Mouse (Mus musculus): ENCODE results near the gene Klhl22. TPM values are rescaled to one million over a fixed set of nuclear protein-coding genes. Genes with fewer than 3 reads are reported as not detected.

The Klhl22 gene
- polyA plus RNA-seq, 1 experiment from 2014 or later = 59.2 TPM

DNA sequence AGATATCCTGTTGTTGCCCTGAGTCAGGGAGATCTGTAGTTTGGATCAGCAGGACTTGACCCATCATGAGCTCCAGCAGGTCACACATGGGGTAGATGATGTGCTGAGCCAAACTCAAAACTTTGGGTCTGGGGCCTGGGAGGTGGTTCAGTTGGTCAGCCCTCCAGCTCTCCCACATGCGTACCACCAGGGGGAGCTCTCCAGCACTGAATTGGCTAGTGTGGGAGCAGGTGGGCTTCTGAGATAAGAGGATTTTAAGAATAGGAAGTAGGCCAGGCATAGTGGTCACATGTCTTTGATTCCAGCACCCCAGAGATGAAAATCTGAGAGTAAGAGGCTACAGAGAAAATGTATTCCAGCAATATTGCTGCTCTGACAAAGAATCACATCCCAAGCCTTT lies 14.9 kb upstream of the Klhl22 start:
- no peak overlapping the region for H3K9ac ChIP-seq (ENCODE audit: low read depth, low read length)
- H3K27ac ChIP-seq (ENCODE audit: low read length) = no peak overlapping the region
- H3K36me3 ChIP-seq (ENCODE audit: control insufficient read depth, insufficient read depth, low read length) = no peaks in the 10 kb centered on the region
- H3K4me1 ChIP-seq (ENCODE audit: control insufficient read depth, insufficient read depth, low read length) = peaks cover 4% of the 10 kb centered on the region
- H3K4me2 ChIP-seq (ENCODE audit: low read depth, low read length) = no peak overlapping the region
- WGBS = 22% methylated on average over 1 of the region's 1 CpGs
- H3K9me3 ChIP-seq (ENCODE audit: control insufficient read depth, low read length) = no peaks in the 10 kb centered on the region
- no peaks in the 10 kb centered on the region for H3K27me3 ChIP-seq (replicated peaks; ENCODE audit: control insufficient read depth, insufficient read depth, low read length)
- no peak overlapping the region for H3K4me3 ChIP-seq (ENCODE audit: low read length)
- no peak for ATAC-seq

DNA sequence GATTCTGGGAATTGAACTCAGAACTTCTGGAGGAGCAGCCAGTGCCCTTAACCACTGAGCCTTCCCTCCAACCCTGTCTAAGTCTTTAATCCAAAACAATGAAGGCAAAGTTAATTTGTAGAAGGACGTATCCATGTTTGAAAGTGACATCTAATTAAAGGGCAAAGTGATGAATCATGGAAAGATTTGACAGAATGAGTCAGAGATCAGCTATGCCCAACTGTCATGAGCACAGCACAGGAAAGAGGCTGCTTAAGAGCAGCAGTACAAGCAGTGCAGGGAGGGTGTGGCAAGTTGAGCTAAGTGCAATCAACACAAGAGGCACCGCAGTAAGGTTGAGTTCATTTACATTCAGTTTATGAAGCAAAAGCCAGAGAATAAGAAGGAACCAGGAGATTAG lies 14.4 kb upstream of the Klhl22 start:
- Histone ChIP-seq H3K4me2 (ENCODE audit: low read depth, low read length) (no peak overlapping the region), H3K36me3 (ENCODE audit: control insufficient read depth, insufficient read depth, low read length) (no peaks in the 10 kb centered on the region), H3K4me1 (ENCODE audit: control insufficient read depth, insufficient read depth, low read length) (peaks cover 4% of the 10 kb centered on the region), H3K9me3 (ENCODE audit: control insufficient read depth, low read length) (no peaks in the 10 kb centered on the region), H3K4me3 (ENCODE audit: low read length) (no peak overlapping the region), H3K9ac (ENCODE audit: low read depth, low read length) (no peak overlapping the region), H3K27me3 (replicated peaks; ENCODE audit: control insufficient read depth, insufficient read depth, low read length) (no peaks in the 10 kb centered on the region), H3K27ac (ENCODE audit: low read length) (no peak overlapping the region)
- no peak for ATAC-seq
- 74% methylated on average over 2 of the region's 2 CpGs for WGBS

DNA sequence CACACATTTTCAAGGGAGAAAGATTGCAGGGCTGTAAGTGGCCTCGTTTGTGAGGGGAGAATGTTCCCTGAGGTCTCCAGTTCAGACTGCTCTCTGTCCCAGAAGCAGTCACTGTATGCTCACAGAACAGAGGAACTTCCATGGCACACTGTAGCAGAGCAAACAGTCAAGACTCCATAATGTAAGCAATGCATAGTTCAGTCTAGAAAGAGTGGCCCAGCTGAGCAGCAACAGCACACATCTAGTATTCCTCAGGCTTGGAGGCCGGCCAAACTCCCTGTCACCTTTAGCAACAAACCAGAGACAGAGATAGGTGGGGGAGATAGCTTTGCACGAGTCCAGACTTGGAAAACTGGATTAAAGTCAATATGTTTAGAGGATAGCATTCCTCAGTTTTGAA lies 6.4 kb upstream of the Klhl22 start:
- Histone ChIP-seq H3K9ac (ENCODE audit: low read depth, low read length) (no peak overlapping the region), H3K36me3 (ENCODE audit: control insufficient read depth, insufficient read depth, low read length) (no peaks in the 10 kb centered on the region), H3K27me3 (replicated peaks; ENCODE audit: control insufficient read depth, insufficient read depth, low read length) (no peaks in the 10 kb centered on the region), H3K4me2 (ENCODE audit: low read depth, low read length) (no peak overlapping the region), H3K27ac (ENCODE audit: low read length) (peak overlapping the region; percentile 33), H3K9me3 (ENCODE audit: control insufficient read depth, low read length) (no peaks in the 10 kb centered on the region), H3K4me1 (ENCODE audit: control insufficient read depth, insufficient read depth, low read length) (no peaks in the 10 kb centered on the region), H3K4me3 (ENCODE audit: low read length) (no peak overlapping the region)
- ATAC-seq = peak; percentile 83
- WGBS = 13% methylated on average over 3 of the region's 3 CpGs

DNA sequence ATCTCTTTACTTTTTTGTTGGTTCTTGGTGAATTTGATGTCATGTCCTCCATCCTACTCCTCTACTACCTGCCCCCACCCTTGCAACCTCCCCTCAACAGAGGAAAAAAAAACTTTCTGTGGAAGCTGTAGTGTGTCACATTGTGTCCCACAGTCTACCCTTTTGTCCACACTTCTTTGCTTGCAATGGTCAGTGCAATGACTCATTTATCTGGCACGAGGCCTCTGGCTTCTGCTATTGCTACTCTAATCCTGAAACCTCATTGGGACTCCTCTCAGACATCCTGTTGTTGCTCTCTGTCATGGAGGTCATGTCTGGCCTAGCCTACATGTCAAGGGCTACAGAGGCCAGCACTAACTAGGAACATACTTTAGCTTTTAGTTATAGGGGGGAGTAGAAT lies 5.7 kb upstream of the Klhl22 start:
- no peak for ATAC-seq
- H3K27me3 ChIP-seq (replicated peaks; ENCODE audit: control insufficient read depth, insufficient read depth, low read length) = no peaks in the 10 kb centered on the region
- no peak overlapping the region for H3K4me3 ChIP-seq (ENCODE audit: low read length)
- no peaks in the 10 kb centered on the region for H3K36me3 ChIP-seq (ENCODE audit: control insufficient read depth, insufficient read depth, low read length)
- H3K27ac ChIP-seq (ENCODE audit: low read length) = no peak overlapping the region; the same call in 1 of the 2 replicates
- no peaks in the 10 kb centered on the region for H3K9me3 ChIP-seq (ENCODE audit: control insufficient read depth, low read length)
- no peak overlapping the region for H3K4me2 ChIP-seq (ENCODE audit: low read depth, low read length)
- no peak overlapping the region for H3K9ac ChIP-seq (ENCODE audit: low read depth, low read length)
- 55% methylated on average over 1 of the region's 1 CpGs for WGBS
- peaks cover 1% of the 10 kb centered on the region; the same call in 1 of the 2 replicates for H3K4me1 ChIP-seq (ENCODE audit: control insufficient read depth, insufficient read depth, low read length)

DNA sequence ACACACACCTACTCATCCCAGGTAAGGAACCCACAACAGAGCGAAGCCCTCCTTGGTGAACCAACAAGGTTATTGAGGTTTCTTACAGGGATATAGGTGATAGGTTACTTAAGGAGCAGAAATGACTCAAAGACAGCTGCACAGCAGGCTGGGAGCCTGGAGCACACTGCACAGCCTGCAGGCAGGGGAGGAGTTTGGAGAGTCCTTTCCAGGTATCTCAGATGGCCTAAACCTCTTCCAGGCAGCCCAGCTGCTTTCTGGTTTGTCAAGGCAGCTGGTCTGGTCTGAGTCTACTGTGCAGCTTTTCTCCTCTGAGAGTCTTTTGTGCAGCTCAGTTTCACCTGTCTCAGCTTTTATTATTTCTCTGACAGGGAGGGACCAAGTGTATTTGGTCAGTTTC lies 1.7 kb upstream of the Klhl22 start:
- no peak overlapping the region for H3K4me2 ChIP-seq (ENCODE audit: low read depth, low read length)
- WGBS = 95% methylated on average over 1 of the region's 1 CpGs
- no peak overlapping the region for H3K9ac ChIP-seq (ENCODE audit: low read depth, low read length)
- no peaks in the 10 kb centered on the region for H3K36me3 ChIP-seq (ENCODE audit: control insufficient read depth, insufficient read depth, low read length)
- no peaks in the 10 kb centered on the region for H3K9me3 ChIP-seq (ENCODE audit: control insufficient read depth, low read length)
- peak overlapping the region; percentile 16; the same call in 1 of the 2 replicates for H3K27ac ChIP-seq (ENCODE audit: low read length)
- peaks cover 19% of the 10 kb centered on the region for H3K4me1 ChIP-seq (ENCODE audit: control insufficient read depth, insufficient read depth, low read length)
- no peak overlapping the region for H3K4me3 ChIP-seq (ENCODE audit: low read length)
- no peaks in the 10 kb centered on the region for H3K27me3 ChIP-seq (replicated peaks; ENCODE audit: control insufficient read depth, insufficient read depth, low read length)
- ATAC-seq = no peak

DNA sequence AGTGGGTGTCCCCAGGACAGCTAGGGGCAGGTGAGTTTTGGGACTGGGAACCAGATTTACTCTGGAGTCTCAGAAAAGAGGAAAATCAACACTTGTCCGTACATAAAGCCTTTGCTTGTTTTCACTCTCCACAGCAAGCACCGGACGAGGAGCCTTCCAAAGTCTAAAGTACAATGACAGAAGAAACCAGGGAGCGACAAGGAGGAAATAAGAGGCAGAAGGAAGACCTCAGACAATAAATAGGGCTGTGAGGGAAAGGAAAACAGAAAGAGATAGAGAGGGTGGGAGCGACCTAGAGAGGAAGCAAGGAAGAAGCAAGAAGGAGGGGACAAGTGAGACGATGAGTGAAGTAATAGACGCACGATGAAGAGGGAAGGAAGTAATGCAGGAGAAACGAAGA lies 516 bp upstream of the Klhl22 start:
- Histone ChIP-seq H3K27ac (ENCODE audit: low read length) (peak overlapping the region; percentile 91), H3K4me3 (ENCODE audit: low read length) (peak overlapping the region; percentile 73), H3K9ac (ENCODE audit: low read depth, low read length) (peak overlapping the region; percentile 93), H3K4me2 (ENCODE audit: low read depth, low read length) (peak overlapping the region; percentile 94), H3K27me3 (replicated peaks; ENCODE audit: control insufficient read depth, insufficient read depth, low read length) (no peaks in the 10 kb centered on the region), H3K36me3 (ENCODE audit: control insufficient read depth, insufficient read depth, low read length) (no peaks in the 10 kb centered on the region), H3K4me1 (ENCODE audit: control insufficient read depth, insufficient read depth, low read length) (peaks cover 19% of the 10 kb centered on the region), H3K9me3 (ENCODE audit: control insufficient read depth, low read length) (no peaks in the 10 kb centered on the region)
- 29% methylated on average over 9 of the region's 9 CpGs for WGBS
- ATAC-seq = peak; percentile 60

DNA sequence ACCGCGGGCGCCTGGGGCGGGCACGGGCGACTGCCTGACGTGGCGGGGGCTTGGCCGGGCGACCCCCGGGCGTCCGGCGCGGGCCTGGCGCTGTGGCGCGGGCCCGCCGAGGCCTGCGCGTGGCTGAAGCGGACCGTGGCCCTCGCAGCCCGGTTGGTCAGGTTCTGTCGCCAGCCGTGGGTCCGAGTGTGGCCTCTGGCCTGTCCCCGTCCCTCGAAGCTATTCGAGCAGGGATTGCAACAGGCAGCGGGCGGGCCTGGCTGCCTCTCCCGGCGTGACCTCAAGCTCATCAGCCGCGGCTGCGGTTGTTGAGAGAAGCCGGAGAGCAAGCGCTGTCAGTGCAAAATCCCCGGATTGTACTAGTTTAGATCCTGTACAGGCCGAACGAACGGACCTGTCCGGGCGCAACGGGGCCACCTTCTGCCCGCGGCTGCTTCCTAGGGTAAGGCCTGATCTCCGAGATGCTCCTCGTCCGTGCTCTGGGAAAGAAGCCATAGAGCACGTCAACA lies 449 bp downstream of the Klhl22 start:
- Histone ChIP-seq H3K4me1 (ENCODE audit: control insufficient read depth, insufficient read depth, low read length) (peaks cover 24% of the 10 kb centered on the region), H3K4me3 (ENCODE audit: low read length) (peak overlapping the region; percentile 73), H3K36me3 (ENCODE audit: control insufficient read depth, insufficient read depth, low read length) (no peaks in the 10 kb centered on the region), H3K9ac (ENCODE audit: low read depth, low read length) (peak overlapping the region; percentile 93), H3K4me2 (ENCODE audit: low read depth, low read length) (peak overlapping the region; percentile 94), H3K27me3 (replicated peaks; ENCODE audit: control insufficient read depth, insufficient read depth, low read length) (no peaks in the 10 kb centered on the region), H3K27ac (ENCODE audit: low read length) (peak overlapping the region; percentile 91), H3K9me3 (ENCODE audit: control insufficient read depth, low read length) (no peaks in the 10 kb centered on the region)
- WGBS = under 1% methylated on average over 53 of the region's 54 CpGs
- peak; percentile 32 for ATAC-seq

DNA sequence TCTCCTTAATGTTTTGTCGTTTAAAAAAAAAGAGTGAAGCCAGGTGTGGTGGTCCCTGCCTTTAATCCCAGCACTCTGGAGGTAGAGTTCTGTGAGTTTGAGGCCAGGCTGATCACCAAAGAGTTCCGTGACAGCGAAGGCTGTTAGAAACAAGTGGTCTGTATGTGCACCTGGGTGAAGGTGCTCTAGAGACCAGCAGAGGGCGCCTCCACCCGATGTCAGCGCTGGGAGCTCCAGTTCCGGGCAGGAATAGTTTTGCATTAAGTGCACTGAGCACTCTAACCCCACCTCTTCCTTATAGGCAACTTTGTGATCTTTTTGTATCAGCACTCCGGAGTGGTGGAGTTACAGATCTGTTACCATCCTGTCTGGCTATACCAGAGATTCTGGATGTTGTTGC lies 1.2 kb downstream of the Klhl22 start:
- H3K27ac ChIP-seq (ENCODE audit: low read length) = no peak overlapping the region
- H3K9ac ChIP-seq (ENCODE audit: low read depth, low read length) = no peak overlapping the region
- no peak for ATAC-seq
- no peaks in the 10 kb centered on the region for H3K9me3 ChIP-seq (ENCODE audit: control insufficient read depth, low read length)
- H3K4me2 ChIP-seq (ENCODE audit: low read depth, low read length) = peak overlapping the region; percentile 94
- peaks cover 24% of the 10 kb centered on the region for H3K4me1 ChIP-seq (ENCODE audit: control insufficient read depth, insufficient read depth, low read length)
- 44% methylated on average over 8 of the region's 8 CpGs for WGBS
- no peaks in the 10 kb centered on the region for H3K27me3 ChIP-seq (replicated peaks; ENCODE audit: control insufficient read depth, insufficient read depth, low read length)
- no peaks in the 10 kb centered on the region for H3K36me3 ChIP-seq (ENCODE audit: control insufficient read depth, insufficient read depth, low read length)
- H3K4me3 ChIP-seq (ENCODE audit: low read length) = peak overlapping the region; percentile 73

DNA sequence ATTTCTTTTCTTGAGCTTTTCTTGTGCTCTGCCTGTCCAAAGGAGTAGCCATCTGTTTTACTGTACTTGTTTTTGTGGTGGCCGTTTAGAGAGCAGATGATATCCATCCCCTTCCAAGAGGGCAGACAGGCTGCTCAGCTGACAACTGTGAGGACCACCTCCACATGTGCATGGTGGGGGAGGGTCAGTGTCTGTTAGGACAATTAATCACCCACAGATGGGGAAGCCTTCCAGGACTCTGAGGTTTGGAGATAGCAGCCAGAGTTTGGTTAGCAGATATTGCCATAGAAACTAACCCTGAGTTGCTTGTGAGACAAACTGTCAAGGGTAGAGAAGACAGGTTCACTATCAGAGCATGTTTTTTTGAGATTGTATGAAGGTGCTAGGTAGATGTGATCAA lies 1.7 kb downstream of the Klhl22 start:
- H3K36me3 ChIP-seq (ENCODE audit: control insufficient read depth, insufficient read depth, low read length) = no peaks in the 10 kb centered on the region
- peak overlapping the region; percentile 94; the same call in 1 of the 2 replicates for H3K4me2 ChIP-seq (ENCODE audit: low read depth, low read length)
- H3K27me3 ChIP-seq (replicated peaks; ENCODE audit: control insufficient read depth, insufficient read depth, low read length) = no peaks in the 10 kb centered on the region
- no peak overlapping the region for H3K27ac ChIP-seq (ENCODE audit: low read length)
- H3K4me1 ChIP-seq (ENCODE audit: control insufficient read depth, insufficient read depth, low read length) = peaks cover 26% of the 10 kb centered on the region
- ATAC-seq = no peak
- H3K4me3 ChIP-seq (ENCODE audit: low read length) = no peak overlapping the region
- no peaks in the 10 kb centered on the region for H3K9me3 ChIP-seq (ENCODE audit: control insufficient read depth, low read length)
- H3K9ac ChIP-seq (ENCODE audit: low read depth, low read length) = no peak overlapping the region
- 42% methylated on average over 1 of the region's 1 CpGs for WGBS

DNA sequence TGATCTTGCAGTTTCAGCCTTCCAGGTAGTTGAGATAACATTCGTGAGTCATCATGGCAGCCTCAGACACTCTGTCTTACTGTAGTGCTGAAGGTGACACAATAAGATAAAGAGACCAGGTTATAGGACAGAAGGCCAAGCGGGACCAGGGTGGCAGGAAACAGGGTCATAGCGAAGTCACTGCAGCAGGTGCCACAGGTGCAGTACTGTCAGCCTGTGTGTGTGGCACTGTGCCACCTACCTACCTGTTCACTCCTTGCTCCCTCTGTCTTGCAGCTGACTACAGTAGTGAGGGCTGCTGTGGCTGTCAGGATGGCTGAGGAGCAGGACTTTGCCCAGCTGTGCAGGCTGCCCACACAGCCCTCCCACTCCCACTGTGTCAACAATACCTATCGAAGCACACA lies 4.7 kb downstream of the Klhl22 start:
- 59% methylated on average over 4 of the region's 4 CpGs for WGBS
- peaks cover 21% of the 10 kb centered on the region for H3K4me1 ChIP-seq (ENCODE audit: control insufficient read depth, insufficient read depth, low read length)
- no peaks in the 10 kb centered on the region for H3K27me3 ChIP-seq (replicated peaks; ENCODE audit: control insufficient read depth, insufficient read depth, low read length)
- peak overlapping the region; percentile 45 for H3K9ac ChIP-seq (ENCODE audit: low read depth, low read length)
- H3K36me3 ChIP-seq (ENCODE audit: control insufficient read depth, insufficient read depth, low read length) = no peaks in the 10 kb centered on the region
- ATAC-seq = peak; percentile 85
- peak overlapping the region; percentile 78 for H3K27ac ChIP-seq (ENCODE audit: low read length)
- H3K9me3 ChIP-seq (ENCODE audit: control insufficient read depth, low read length) = no peaks in the 10 kb centered on the region
- peak overlapping the region; percentile 26 for H3K4me3 ChIP-seq (ENCODE audit: low read length)
- H3K4me2 ChIP-seq (ENCODE audit: low read depth, low read length) = peak overlapping the region; percentile 37

All from intestine, embryonic 16.5 days (tissue).